Mouse (Mus musculus): ENCODE measurements around the gene Sgms1.
A peak's percentile ranks its signal among the peaks of the same experiment; 100 is the strongest.
"Not testable (repeated sequence)": the region's sequence is repeated elsewhere in the genome, so short reads cannot be mapped to it uniquely, and the experiment has no call there.

Sgms1 gene

DNA sequence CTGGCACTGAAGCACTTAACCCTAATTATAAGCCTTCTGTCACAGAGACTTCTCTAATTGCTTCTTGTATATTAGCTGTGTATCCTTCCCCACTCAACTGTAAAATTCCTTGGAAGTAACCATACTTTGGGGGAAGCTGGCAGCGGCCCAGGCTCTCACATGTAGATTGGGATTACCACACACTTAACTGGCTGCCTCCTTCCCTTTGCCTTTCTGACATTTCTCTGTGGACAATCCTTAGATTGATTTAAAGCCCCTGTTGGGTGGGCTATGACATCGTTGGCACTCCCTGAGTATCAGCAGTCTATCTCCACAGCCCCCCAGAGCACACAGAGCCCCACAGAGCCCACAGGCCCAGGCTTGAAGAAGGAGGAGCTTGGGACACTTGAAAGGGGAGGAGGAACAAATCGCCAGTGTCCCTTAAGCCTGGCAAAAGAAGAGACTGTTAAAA is 8.0 kb downstream of the Sgms1 start:
- DNase-seq, result no peak

DNA sequence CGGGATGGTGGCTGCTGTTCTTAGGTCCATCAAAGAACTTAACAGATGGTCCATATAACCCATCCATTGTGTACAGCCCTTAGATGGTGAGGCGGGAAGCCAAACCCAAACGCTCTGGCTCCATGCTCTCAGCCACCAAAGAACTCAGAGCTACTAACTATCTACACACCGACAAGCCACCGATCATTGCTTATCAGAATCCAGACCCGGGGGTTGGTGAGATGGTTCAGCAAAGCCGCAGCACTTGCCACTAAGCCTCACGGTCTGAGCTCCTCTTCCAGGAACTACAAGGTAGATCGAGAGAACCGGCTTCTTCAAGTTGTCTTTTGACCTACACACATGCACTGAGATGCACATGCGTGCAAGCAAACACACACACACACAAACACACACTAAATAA is 8.8 kb downstream of the Sgms1 start:
- DNase-seq, result no peak

GRCm38 (mm10) chr19:32379239-32379920 is 10.1 kb downstream of the Sgms1 start:
- DNase-seq, result no peak

GRCm38 (mm10) chr19:32378581-32378980 is 10.9 kb downstream of the Sgms1 start:
- DNase-seq, result no peak

GRCm38 (mm10) chr19:32377701-32378325 is 11.7 kb downstream of the Sgms1 start:
- DNase-seq, result no peak

GRCm38 (mm10) chr19:32376886-32377535 is 12.5 kb downstream of the Sgms1 start:
- no peak for DNase-seq

DNA sequence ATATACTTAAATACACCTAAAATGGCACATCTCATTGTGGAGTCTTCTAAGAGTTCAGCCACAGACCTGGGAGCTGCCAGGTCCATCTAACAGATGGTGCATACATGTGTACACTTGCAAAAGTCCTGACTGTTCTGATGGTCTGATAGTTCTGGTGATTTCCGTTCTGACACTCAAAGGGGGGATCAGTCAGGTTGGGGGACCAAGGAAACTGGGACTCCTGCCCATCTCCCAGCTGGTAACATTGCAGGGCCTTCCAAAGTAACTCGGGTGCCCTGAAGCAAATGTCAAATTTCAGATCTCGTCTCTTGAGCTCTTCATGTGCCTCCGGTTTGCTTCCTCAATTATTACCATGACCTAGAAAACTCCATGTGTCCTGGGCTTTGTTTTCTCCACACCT is 13.5 kb downstream of the Sgms1 start:
- DNase-seq, result no peak

DNA sequence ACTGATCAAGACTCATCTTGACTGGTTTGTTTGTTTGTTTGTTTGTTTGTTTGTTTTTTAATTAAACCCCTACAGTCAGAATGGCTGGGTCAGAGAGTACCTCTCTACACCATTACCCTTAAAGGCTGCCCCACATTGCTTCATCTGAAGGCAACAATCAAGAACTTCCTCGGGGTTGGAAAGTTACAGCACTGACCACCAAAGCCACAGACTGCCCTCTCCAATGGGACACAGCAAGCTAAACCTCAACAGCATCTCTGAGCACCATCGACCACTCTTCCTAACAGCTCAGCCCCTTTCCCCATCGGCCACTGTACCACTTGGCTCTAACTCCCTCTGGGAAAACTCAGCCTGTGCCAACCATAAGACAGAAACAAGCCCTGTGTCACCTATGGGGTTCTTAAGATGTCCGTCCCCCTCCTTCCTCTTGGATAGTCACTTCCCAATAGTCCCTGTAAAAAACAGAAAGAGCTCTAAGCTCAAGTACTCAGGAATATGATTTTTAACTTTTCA is 14.0 kb downstream of the Sgms1 start:
- no peak for DNase-seq

DNA sequence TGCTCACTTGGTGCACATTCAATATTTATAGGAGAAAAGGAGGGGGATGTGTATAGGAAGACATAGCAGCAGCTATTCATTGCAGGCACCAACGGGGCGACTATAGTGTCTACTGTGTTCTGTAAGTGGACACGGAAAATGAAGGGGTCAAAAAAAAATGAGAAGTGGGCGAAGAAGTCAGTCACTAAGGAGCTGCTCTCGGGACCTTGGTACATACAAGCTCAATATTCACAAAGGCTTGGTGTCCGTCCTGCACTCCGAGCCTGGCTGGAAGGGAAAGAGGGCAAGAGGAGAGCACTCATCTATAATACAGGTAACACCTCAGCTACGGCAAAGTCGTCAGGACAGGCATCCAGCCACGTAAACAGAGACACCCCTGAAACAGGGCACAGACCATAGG is 14.8 kb downstream of the Sgms1 start:
- DNase-seq, result no peak

DNA sequence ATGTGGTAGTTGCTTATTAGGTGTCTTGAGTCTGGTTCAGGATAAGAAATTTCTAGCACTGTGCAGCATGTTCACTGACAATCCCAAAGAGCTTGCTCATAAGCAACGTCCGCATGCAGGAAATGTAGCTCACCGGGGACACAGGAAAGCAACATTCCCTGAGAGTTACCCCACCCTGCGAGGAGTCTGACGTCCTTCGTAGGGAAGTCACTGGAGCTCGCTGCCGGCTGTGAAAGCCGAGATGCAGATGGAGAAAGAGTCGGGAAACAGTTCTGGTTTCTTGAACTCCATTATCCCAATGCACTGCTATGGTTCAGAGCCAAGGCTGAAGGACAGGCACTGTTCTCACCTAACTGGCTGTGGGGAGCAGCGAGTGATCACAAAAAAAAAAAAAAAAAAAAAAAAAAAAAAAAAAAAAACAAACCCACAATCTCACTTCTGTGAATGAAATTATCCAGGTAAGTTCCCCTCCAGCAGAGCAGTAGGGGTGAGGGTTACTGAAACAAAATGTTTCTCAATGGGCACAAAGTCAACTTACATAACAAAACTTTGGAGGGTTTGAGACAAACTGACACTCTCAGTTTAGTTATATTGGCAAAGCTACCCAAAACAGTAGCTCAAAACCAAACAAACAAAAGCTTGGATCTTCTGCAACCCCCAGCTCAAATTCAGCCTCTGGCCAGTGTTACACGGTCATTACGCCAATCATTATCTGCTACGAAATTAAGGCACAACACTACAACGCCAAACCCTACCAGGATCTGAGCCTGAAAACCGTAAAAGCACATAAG is 15.5 kb downstream of the Sgms1 start:
- DNase-seq, result no peak

DNA sequence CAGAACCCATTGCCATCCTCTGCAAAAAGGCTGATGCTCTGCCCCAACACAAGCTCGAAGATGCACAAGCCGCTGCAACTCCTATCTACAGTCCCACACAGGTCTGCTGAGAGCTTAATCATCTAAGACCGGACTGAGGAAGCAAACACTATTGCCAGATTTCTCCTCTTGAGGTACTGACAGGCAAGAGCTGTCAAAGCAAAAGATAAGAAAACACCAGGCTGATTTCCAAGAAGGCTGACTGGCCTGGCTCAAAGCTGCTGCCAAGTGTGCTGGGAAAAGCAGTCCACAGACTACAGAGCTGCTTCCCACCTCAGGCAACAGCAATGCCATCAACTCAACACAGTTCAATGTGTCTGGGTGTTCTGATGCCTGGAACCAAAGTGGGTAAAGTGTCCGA is 17.1 kb downstream of the Sgms1 start:
- DNase-seq, result no peak

GRCm38 (mm10) chr19:32367333-32367732 is 22.2 kb downstream of the Sgms1 start:
- no peak for DNase-seq

DNA sequence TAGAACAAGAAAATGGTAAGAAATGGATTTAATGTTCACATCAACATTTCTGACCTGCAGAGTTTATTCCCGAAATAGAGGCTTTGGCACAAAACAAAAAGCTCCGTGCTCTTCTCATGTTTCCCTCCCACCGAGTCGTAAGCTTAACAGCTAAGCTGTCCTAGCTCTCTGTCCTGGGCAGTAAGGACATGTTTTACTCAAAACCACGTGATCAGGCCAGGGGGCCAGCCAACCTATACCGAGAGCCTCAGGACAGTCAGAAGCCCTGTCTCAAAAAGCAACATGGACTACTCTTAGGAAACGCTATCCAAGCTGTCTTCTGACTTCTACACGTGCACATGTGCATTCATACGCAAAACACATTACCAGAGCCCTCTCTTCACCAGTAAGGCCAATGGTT is 23.1 kb downstream of the Sgms1 start:
- no peak for DNase-seq

DNA sequence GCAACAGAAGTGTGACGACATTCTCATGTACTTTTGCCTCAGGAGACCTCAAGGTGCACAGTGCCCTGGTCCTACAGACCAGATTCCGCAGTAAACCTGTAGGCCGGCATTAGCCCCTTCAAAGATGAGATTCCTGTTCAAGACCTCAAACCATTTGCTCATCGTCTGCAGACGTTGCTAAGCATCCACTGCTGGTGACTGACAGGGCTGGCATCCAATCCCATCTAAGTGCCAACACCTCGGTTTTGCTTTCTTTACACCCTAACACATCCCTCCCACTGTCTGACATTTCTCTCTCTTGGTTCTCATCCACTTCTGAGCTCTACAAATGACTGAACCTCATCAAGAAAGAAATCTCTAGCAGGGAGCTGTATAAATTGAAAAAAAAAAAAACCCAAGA is 24.4 kb downstream of the Sgms1 start:
- DNase-seq, result peak; percentile 83

DNA sequence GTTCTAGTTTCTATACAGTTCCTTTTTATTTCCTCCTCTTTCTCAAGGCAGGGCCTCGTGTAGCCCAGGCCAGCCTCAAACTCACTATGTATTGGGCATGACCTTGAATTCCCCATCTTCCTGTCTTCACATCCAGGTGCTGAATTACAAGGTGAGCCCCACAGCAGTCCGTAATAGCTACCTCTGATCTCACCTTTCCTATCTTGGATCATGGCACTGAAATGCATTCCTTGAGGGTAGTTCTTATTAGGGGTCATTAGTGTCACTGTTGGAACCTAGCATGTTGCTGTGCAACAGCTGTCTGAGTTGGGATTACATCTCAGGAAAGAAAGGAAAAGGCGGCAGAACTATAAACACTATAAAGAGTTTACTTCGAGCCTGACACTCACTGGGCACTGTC is 25.9 kb downstream of the Sgms1 start:
- no peak for DNase-seq

DNA sequence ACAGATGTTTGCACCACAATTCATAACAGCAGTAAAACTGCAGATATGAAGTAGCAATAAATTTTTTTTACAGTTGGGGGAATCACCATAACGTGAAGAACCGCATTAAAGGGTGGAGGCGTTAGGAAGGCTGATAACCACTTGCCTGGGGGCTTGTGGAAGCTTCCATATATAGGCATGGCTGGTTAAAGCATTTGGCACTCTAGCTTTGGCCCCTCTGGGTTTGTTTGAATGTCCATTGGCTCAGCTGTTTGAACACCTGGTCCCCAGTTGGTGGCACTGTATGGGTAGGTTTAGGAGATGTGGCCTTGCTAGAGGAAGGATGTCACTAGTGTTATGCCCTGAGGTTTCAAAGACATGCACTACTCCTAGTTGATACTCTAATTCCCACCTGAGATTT is 27.0 kb downstream of the Sgms1 start:
- no peak for DNase-seq

GRCm38 (mm10) chr19:32360989-32361698 is 28.4 kb downstream of the Sgms1 start:
- DNase-seq, result no peak

GRCm38 (mm10) chr19:32360546-32360945 is 29.0 kb downstream of the Sgms1 start:
- DNase-seq, result no peak

DNA sequence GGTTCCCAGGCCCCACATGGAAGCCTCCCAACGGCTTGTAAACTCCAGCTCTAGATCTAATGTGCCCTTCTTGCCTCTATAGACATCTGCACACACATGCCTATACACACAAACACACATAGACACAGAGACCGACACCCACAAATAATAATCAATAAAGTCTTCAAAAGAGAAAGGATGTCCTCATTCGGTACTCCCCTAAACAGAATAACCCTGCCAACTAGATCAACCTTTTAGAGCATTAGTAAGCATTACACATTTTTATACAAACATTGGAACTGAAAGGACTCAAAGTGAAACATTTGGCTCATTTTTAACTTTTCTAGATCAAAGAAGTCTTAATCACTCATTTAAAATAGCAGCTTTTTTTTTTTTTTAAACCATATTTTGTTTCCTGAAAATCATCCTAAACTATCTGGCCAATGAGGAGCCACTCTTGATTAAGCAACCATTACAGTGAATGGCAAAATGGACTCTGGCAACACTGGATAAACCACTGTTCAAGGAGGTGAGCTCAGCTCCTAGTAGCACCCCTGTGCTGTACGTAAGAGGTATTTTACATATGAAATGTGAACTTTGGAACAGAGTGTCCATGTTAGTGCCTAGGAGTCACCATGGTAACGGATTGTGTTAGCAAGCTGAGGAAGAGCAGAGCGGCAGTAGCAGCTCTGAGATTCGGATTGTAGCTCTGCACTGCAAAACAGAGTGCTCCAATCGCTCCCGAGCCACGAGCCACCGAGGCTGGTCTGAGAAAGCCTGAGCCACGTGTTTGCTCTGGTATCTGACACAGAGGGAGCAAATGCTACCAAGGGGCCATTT is 30.6 kb downstream of the Sgms1 start:
- DNase-seq, result peak; percentile 38

GRCm38 (mm10) chr19:32358011-32358410 is 31.5 kb downstream of the Sgms1 start:
- not testable (repeated sequence) for DNase-seq

DNA sequence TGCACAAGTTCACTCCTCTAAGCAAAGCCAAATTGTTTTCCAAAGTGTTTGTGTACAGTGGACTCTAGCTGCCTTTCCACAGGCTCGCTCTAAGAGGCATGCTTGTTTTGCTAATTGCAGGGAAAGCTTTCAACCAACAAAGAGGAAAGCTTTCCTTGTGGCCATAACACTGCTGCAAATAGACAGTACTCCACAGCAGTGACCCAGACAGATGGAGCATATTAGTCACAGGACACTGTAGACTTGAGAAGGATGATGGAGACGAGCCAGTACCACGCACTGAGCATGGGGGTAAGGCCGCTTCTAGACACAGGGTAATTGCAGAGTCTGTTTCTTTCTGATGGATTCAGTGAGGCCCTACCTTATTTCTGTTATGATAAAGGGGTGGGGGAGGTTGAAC is 33.3 kb downstream of the Sgms1 start:
- peak; percentile 32 for DNase-seq

- no peak for DNase-seq
Observed at GRCm38 (mm10) chr19:32353447-32353846, 36.1 kb downstream of the Sgms1 start.
